Mouse (Mus musculus) embryonic facial prominence, embryonic 11.5 days (tissue): ENCODE results near the gene Gm10031. TPM values are rescaled to one million over a fixed set of nuclear protein-coding genes. Genes with fewer than 3 reads are reported as not detected.

Experiments used
- ATAC-seq: fragments of 200-750 bp; cut with Nextera tagmentation; replicated peaks from 2 replicates; pipeline ENCODE4 v1.8.0; 2017; ENCODE audit warnings: low read depth; ENCODE audit not compliant: insufficient number of reproducible peaks, low FRiP score, low TSS enrichment
- DNase-seq: peaks from one replicate; pipeline ENCODE4 v3.0.0-alpha.2; 2015; ENCODE audit warnings: low spot score
- H3K27ac ChIP-seq: fragments of 300-500 bp; sonication (generic); replicated peaks from 2 replicates; pipeline ENCODE4 v1.5.1; 2014; ENCODE audit warnings: mild to moderate bottlenecking, low read depth, low read length, control low read depth
- H3K27me3 ChIP-seq: fragments of 300-500 bp; sonication (generic); 2 replicates; pipeline ENCODE4 v1.6.1; 2014; ENCODE audit warnings: mild to moderate bottlenecking, low read length, moderate library complexity, mixed read lengths; ENCODE audit not compliant: control insufficient read depth, insufficient read depth
- H3K36me3 ChIP-seq: fragments of 300-500 bp; sonication (generic); replicated peaks from 2 replicates; pipeline ENCODE4 v1.6.1; 2014; ENCODE audit warnings: low read depth, mild to moderate bottlenecking, low read length, moderate library complexity, mixed read lengths; ENCODE audit not compliant: control insufficient read depth, insufficient read depth
- H3K4me1 ChIP-seq: fragments of 300-500 bp; sonication (generic); 2 replicates; pipeline ENCODE4 v1.6.1; 2014; ENCODE audit warnings: low read length, mixed read lengths; ENCODE audit not compliant: control insufficient read depth, insufficient read depth
- H3K4me2 ChIP-seq: fragments of 300-500 bp; sonication (generic); 2 replicates; pipeline ENCODE4 v1.6.1; 2014; ENCODE audit warnings: low read depth, mild to moderate bottlenecking, control low read depth, low read length, moderate library complexity
- H3K4me3 ChIP-seq: fragments of 300-500 bp; sonication (generic); 2 replicates; pipeline ENCODE4 v1.5.1; 2014; ENCODE audit warnings: low read depth, low read length, control low read depth
- H3K9ac ChIP-seq: fragments of 300-500 bp; sonication (generic); replicated peaks from 2 replicates; pipeline ENCODE4 v1.6.1; 2014; ENCODE audit warnings: mild to moderate bottlenecking, control low read depth, low read length
- H3K9me3 ChIP-seq: fragments of 300-500 bp; sonication (generic); replicated peaks from 2 replicates; pipeline ENCODE4 v1.6.1; 2016; ENCODE audit warnings: mild to moderate bottlenecking, low read length, inconsistent platforms, mixed read lengths; ENCODE audit not compliant: control insufficient read depth
- WGBS: fragments of 180-500 bp; shearing (Covaris S2); extraction: QIAGEN DNeasy Blood & Tissue Kit; methylation state at CpG from one replicate; pipeline ENCODE4 v1.1.7; 2014; 5-methylcytosine and 5-hydroxymethylcytosine counted together
- polyA plus RNA-seq: library from polyadenylated mRNA; unstranded; fragments of >200 nt; fragmentation: Nextera tagmentation; extraction: Ambion mirVana; gene quantifications from 2 replicates; pipeline ENCODE4 v1.2.1, GENCODE M21; 2014

Gm10031 gene
- polyA plus RNA-seq, 1 experiment from 2014 or later, result 0.32 TPM

GRCm38 (mm10) chr1:156495025-156495424 is 28.8 kb upstream of the Gm10031 start:
- no peaks in the 10 kb centered on the region for H3K27me3 ChIP-seq
- H3K9ac ChIP-seq, result no peak overlapping the region
- ATAC-seq (no peak), DNase-seq (no peak)
- no peaks in the 10 kb centered on the region for H3K4me1 ChIP-seq
- WGBS, result 80% methylated on average over 8 of the region's 8 CpGs
- no peaks in the 10 kb centered on the region for H3K9me3 ChIP-seq
- no peak overlapping the region for H3K27ac ChIP-seq
- H3K36me3 ChIP-seq, result no peaks in the 10 kb centered on the region
- H3K4me3 ChIP-seq, result no peak overlapping the region
- no peak overlapping the region for H3K4me2 ChIP-seq

GRCm38 (mm10) chr1:156496910-156497309 is 26.9 kb upstream of the Gm10031 start:
- Histone ChIP-seq H3K4me2 (no peak overlapping the region), H3K27me3 (no peaks in the 10 kb centered on the region), H3K4me1 (no peaks in the 10 kb centered on the region), H3K9ac (no peak overlapping the region), H3K9me3 (no peaks in the 10 kb centered on the region), H3K27ac (no peak overlapping the region), H3K4me3 (no peak overlapping the region), H3K36me3 (no peaks in the 10 kb centered on the region)
- WGBS, result 71% methylated on average over 5 of the region's 5 CpGs
- DNase-seq, result no peak
- no peak for ATAC-seq

- H3K27ac ChIP-seq, result no peak overlapping the region
- 76% methylated on average over 5 of the region's 5 CpGs for WGBS
- H3K9me3 ChIP-seq, result no peaks in the 10 kb centered on the region
- DNase-seq (no peak), ATAC-seq (no peak)
- no peak overlapping the region for H3K4me3 ChIP-seq
- no peaks in the 10 kb centered on the region for H3K36me3 ChIP-seq
- H3K4me2 ChIP-seq, result no peak overlapping the region
- no peaks in the 10 kb centered on the region for H3K4me1 ChIP-seq
- H3K27me3 ChIP-seq, result no peaks in the 10 kb centered on the region
- H3K9ac ChIP-seq, result no peak overlapping the region
Measured at GRCm38 (mm10) chr1:156504945-156505523, 18.8 kb upstream of the Gm10031 start.

GRCm38 (mm10) chr1:156505901-156506300 is 17.9 kb upstream of the Gm10031 start:
- Histone ChIP-seq H3K4me1 (no peaks in the 10 kb centered on the region), H3K36me3 (no peaks in the 10 kb centered on the region), H3K4me3 (no peak overlapping the region), H3K9me3 (no peaks in the 10 kb centered on the region), H3K9ac (no peak overlapping the region), H3K27ac (no peak overlapping the region), H3K4me2 (no peak overlapping the region), H3K27me3 (no peaks in the 10 kb centered on the region)
- ATAC-seq (no peak), DNase-seq (no peak)
- 87% methylated on average over 2 of the region's 2 CpGs for WGBS

- WGBS, result 77% methylated on average over 3 of the region's 3 CpGs
- Histone ChIP-seq H3K4me1 (no peaks in the 10 kb centered on the region), H3K9ac (no peak overlapping the region), H3K4me2 (no peak overlapping the region), H3K27ac (no peak overlapping the region), H3K4me3 (no peak overlapping the region), H3K27me3 (no peaks in the 10 kb centered on the region), H3K36me3 (no peaks in the 10 kb centered on the region), H3K9me3 (no peaks in the 10 kb centered on the region)
- DNase-seq (no peak), ATAC-seq (no peak)
Measured at GRCm38 (mm10) chr1:156507753-156508152, 16.1 kb upstream of the Gm10031 start.

- Histone ChIP-seq H3K4me3 (no peak overlapping the region), H3K27ac (no peak overlapping the region), H3K36me3 (no peaks in the 10 kb centered on the region), H3K4me1 (no peaks in the 10 kb centered on the region), H3K9me3 (no peaks in the 10 kb centered on the region), H3K9ac (no peak overlapping the region), H3K27me3 (no peaks in the 10 kb centered on the region), H3K4me2 (no peak overlapping the region)
- no peak for DNase-seq
- no peak for ATAC-seq
- 82% methylated on average over 3 of the region's 3 CpGs for WGBS
Measured at GRCm38 (mm10) chr1:156520136-156520780, 3.6 kb upstream of the Gm10031 start.

- Histone ChIP-seq H3K4me3 (no peak overlapping the region), H3K4me1 (no peaks in the 10 kb centered on the region), H3K27me3 (no peaks in the 10 kb centered on the region), H3K4me2 (no peak overlapping the region), H3K27ac (no peak overlapping the region), H3K9ac (no peak overlapping the region), H3K36me3 (no peaks in the 10 kb centered on the region), H3K9me3 (no peaks in the 10 kb centered on the region)
- no peak for ATAC-seq
- peak; percentile 4 for DNase-seq
- WGBS, result 76% methylated on average over 15 of the region's 15 CpGs
Measured at GRCm38 (mm10) chr1:156521796-156522517, 1.9 kb upstream of the Gm10031 start.
